Mouse (Mus musculus) megakaryocyte, embryonic 14.5 days (primary cell): Measurements from ENCODE around the gene Eya2. TPM values are rescaled to one million over a fixed set of nuclear protein-coding genes. Genes with fewer than 3 reads are reported as not detected.

Experiments
- H3K27me3 ChIP-seq: replicated peaks from 2 replicates; pipeline ENCODE3; 2012; ENCODE audit warnings: inconsistent platforms
- H3K36me3 ChIP-seq: replicated peaks from 2 replicates; pipeline ENCODE3; 2012; ENCODE audit warnings: low read length, inconsistent platforms, mixed read lengths
- H3K4me1 ChIP-seq: 2 replicates; pipeline ENCODE4 v1.6.1; 2012; ENCODE audit warnings: inconsistent platforms
- H3K4me3 ChIP-seq: replicated peaks from 2 replicates; pipeline ENCODE3; 2012; ENCODE audit warnings: moderate library complexity, mild to moderate bottlenecking, inconsistent platforms
- H3K9me3 ChIP-seq: 2 replicates; pipeline ENCODE4 v1.6.1; 2012; ENCODE audit warnings: inconsistent platforms
- FLI1 ChIP-seq: IDR thresholded peaks from 2 replicates; pipeline ENCODE4 v1.6.1; 2012; ENCODE audit warnings: low read length, inconsistent platforms, mixed read lengths
- GATA1 ChIP-seq: IDR thresholded peaks from 3 replicates; pipeline ENCODE4 v1.6.1; 2012; ENCODE audit warnings: mixed read lengths, low read length, inconsistent platforms, borderline replicate concordance
- polyA plus RNA-seq: library from polyadenylated mRNA; stranded (reverse); fragments of >175 nt; gene quantifications from 2 replicates; pipeline ENCODE4 v1.2.3, GENCODE M21; 2012; ENCODE audit warnings: low replicate concordance; ENCODE audit not compliant: insufficient read depth

Gene Eya2
- polyA plus RNA-seq, 1 experiment, result 16.3 TPM

DNA sequence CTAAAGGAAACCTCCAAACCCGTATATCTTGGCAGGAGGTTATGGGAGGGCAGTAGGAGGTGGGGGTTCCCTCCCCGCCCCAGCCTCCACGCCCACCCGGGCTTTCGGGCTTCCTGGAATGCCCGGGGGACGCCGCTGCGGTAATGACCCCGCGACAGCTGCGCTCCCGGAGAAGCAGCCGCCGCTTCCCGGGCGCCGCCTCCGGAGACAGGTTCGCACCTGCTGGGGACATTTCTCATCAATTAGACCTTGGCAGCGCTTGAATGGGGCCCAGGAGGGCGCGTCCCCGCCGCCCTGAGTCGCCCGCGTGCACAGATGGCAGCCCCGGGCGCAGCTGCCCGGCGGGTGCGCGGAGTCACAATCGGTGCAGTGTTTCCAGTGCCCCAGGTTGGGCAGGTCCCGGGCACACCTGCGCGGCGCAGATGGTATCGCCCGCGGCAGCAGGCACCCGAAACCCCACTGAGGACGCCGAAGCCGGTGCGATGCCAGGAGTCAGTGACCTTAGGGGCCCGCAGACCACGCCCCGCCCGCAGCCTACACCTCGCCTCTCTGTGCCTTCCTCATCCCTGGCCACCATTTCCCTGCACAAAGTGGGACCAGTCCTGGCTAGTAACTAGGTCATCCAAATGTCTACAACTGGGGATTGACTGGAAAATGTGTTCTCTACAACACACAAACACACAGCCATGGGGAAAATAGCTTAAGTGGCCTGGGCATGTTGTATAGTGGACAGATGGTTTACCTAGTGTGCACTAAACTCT is 31.4 kb upstream of the Eya2 start:
- H3K4me1 ChIP-seq, result peaks cover 10% of the 10 kb centered on the region
- no peaks in the 10 kb centered on the region for H3K36me3 ChIP-seq
- no peaks in the 10 kb centered on the region for H3K9me3 ChIP-seq
- TF ChIP-seq FLI1, result no peak
- no peak for TF ChIP-seq GATA1
- H3K4me3 ChIP-seq, result peak overlapping the region; percentile 81
- peaks cover 78% of the 10 kb centered on the region for H3K27me3 ChIP-seq

DNA sequence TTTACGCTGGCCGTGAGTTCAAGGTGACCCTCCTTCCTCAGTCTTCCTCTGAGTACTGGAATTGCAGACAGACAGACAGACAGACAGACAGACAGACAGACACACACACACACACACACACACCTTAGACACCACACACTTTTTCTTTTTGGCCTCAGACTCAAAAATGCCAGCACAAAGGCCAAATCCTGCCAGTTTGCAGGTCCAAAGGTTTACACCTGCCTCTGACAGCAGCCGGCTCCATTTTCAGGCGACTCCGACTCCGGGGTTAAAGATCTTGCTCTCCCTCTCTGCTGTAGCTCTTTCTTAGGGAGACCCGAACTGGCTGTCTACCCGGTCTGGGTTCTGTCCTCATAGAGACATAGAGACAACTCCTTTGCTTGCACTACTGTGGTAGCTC is 30.7 kb upstream of the Eya2 start:
- Histone ChIP-seq H3K36me3 (no peaks in the 10 kb centered on the region), H3K9me3 (no peaks in the 10 kb centered on the region), H3K4me3 (no peak overlapping the region), H3K27me3 (peaks cover 77% of the 10 kb centered on the region), H3K4me1 (peaks cover 10% of the 10 kb centered on the region)
- no peak for TF ChIP-seq FLI1
- no peak for TF ChIP-seq GATA1

DNA sequence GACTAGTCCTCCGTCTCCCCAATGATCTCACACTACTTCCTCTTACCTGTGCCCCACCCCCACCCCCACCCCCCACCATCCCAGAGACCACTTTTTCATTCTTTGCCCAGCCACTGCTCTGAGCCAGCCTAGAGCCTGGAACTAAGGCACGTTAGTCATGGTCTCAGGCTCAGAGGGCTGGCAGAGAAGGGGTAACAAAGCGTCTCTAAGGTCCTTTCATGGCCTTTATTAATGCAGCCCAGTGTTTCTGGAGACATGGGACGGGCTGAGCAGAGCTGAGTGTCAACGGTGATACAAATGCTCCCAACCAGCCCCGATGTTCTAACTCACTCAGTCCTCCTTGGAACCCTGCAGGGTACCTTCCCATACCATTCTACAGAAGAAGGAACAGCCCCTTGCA is 30.2 kb upstream of the Eya2 start:
- Histone ChIP-seq H3K4me3 (no peak overlapping the region), H3K36me3 (no peaks in the 10 kb centered on the region), H3K4me1 (peaks cover 10% of the 10 kb centered on the region), H3K9me3 (no peaks in the 10 kb centered on the region), H3K27me3 (peaks cover 76% of the 10 kb centered on the region)
- TF ChIP-seq FLI1, result no peak
- TF ChIP-seq GATA1, result no peak

DNA sequence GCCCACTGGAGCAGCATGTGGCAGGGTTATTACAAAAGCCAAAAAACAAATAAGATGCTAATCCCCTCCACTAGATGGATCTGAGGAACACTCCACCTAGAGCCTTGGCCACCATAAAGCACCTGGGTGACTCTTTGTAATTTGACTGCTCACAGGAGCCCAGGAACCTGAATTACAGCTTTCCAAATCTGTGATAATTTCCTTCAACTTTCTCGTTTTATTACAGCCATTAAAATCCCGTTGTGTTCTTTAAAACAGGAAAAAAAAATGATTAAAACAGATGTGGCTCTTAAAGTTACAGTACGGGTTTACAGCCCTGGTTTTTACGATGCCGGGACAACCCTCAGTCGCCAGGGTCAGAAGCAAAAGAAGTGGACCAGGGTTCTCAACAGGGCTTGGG is 27.9 kb upstream of the Eya2 start:
- no peak overlapping the region for H3K4me3 ChIP-seq
- TF ChIP-seq FLI1 (no peak), GATA1 (no peak)
- H3K27me3 ChIP-seq, result peaks cover 66% of the 10 kb centered on the region
- no peaks in the 10 kb centered on the region for H3K36me3 ChIP-seq
- H3K9me3 ChIP-seq, result no peaks in the 10 kb centered on the region
- peaks cover 10% of the 10 kb centered on the region for H3K4me1 ChIP-seq

DNA sequence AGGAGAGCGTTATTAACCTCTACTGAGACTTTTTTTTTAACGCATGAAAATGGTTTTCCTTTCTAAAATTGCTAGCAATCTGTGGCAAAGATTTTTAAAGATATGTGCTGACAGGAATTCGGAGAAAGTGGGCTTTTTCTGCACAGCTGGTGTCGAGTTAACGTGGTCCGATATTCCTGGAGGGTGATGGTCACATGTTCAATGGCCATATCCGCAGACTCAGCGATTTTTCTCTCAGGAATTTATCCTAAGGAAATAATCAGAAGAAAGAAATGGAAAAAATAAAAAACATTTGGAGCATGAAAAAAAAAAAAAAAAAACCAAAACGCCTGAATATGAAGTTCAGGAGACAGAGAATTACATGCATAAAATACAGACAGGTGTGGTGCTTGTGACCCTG is 27.0 kb upstream of the Eya2 start:
- TF ChIP-seq GATA1 (no peak), FLI1 (no peak)
- peaks cover 10% of the 10 kb centered on the region for H3K4me1 ChIP-seq
- H3K9me3 ChIP-seq, result no peaks in the 10 kb centered on the region
- peaks cover 64% of the 10 kb centered on the region for H3K27me3 ChIP-seq
- no peaks in the 10 kb centered on the region for H3K36me3 ChIP-seq
- no peak overlapping the region for H3K4me3 ChIP-seq

DNA sequence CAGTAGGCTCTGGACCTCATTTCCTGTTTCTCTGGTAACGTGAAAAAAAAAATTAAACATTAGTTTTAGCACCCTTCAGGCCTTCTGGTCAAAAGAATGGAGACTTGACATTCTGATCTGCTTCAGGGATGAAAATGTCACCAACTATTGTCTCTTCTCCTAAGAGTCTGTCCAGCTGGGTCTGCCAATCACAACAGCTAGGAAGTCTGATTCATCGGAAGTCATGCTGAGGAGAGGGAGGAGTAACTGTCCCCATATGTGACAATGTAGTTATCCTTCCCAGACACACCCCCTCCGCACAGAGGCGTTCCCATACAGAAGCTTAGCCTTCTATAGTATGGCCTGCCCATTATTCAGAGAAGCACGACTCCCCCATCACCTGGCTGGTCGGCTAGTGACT is 25.9 kb upstream of the Eya2 start:
- no peaks in the 10 kb centered on the region for H3K4me1 ChIP-seq
- no peaks in the 10 kb centered on the region for H3K9me3 ChIP-seq
- H3K4me3 ChIP-seq, result no peak overlapping the region
- TF ChIP-seq GATA1 (no peak), FLI1 (no peak)
- peaks cover 64% of the 10 kb centered on the region for H3K27me3 ChIP-seq
- H3K36me3 ChIP-seq, result no peaks in the 10 kb centered on the region

DNA sequence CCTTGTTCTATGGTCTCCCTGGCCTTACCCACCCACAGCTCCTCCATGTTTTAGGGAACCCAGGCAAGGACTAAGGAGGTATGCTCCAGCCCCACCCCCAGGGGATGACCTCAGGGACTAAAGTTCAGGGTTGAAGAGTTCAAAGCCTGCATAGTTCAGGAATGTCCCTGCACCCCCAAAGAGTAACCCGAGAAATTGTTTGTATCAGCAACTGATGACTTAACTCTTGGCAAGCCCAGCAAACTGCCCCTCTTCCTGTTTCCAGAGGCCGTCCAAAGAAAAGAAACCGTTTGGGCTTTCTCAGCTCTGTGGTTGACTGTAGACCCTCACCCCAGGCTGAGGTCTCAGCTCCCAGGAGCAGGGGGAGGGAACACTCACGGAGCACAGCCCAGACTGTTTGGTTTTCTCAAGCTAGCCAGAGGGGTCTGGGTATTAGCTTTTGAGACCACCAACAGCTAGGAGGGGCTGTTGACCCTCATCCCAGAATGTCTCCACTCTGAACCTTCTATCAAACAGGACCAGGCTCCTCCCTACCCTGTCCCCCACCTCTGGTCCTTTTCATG is 23.5 kb upstream of the Eya2 start:
- no peaks in the 10 kb centered on the region for H3K36me3 ChIP-seq
- H3K9me3 ChIP-seq, result 0 out of 2 replicates have a peak, but pooled peaks cover 3% of the 10 kb centered on the region
- TF ChIP-seq FLI1, result no peak
- no peak for TF ChIP-seq GATA1
- no peak overlapping the region for H3K4me3 ChIP-seq
- H3K27me3 ChIP-seq, result peaks cover 50% of the 10 kb centered on the region
- H3K4me1 ChIP-seq, result no peaks in the 10 kb centered on the region

DNA sequence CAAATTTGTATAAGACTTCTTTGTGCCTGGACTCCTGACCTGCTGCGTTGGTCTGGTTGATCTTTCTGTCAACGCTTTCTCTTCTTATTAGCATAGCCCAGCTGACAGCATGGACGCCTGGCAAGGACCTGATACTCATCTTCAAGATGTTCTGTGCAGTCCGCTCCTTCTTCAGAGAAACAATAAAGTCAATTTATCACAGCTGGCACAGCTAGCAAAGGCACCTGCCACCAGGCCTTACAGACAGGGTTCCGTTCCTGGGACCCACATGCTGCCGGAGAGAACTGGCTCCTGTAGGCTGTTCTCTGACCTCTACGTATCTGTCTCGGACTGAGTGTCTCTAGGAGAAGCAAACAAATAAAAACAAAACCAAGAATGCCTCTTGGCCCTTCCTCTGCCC is 11.8 kb upstream of the Eya2 start:
- Histone ChIP-seq H3K4me1 (peaks cover 3% of the 10 kb centered on the region; the same call in 1 of the 2 replicates), H3K4me3 (no peak overlapping the region), H3K27me3 (peaks cover 52% of the 10 kb centered on the region), H3K36me3 (no peaks in the 10 kb centered on the region), H3K9me3 (peaks cover 17% of the 10 kb centered on the region; the same call in 1 of the 2 replicates)
- TF ChIP-seq GATA1 (no peak), FLI1 (no peak)

DNA sequence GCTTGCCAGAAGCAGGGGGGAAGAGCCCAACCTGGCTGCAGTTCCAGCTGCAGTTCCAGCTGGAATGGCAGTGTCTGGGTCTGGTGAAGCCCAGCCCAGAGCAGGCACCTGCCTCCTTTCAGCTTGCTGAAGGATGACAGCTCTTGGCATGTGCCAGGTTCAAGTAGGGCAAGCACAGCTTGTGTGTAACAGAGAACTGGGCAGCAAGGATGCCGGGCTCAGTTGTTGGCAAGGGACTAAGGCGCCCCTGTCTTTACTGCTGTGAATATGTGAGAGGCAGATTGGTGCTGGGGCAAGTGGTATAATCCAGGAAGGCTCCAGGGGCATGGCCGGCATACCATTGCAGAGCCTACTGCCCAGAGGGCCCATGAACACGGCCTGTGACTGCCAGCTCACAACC is 11.3 kb upstream of the Eya2 start:
- Histone ChIP-seq H3K9me3 (0 out of 2 replicates have a peak, but pooled peaks cover 12% of the 10 kb centered on the region), H3K27me3 (peaks cover 53% of the 10 kb centered on the region), H3K4me3 (no peak overlapping the region), H3K36me3 (no peaks in the 10 kb centered on the region), H3K4me1 (peaks cover 3% of the 10 kb centered on the region; the same call in 1 of the 2 replicates)
- TF ChIP-seq GATA1 (no peak), FLI1 (no peak)

DNA sequence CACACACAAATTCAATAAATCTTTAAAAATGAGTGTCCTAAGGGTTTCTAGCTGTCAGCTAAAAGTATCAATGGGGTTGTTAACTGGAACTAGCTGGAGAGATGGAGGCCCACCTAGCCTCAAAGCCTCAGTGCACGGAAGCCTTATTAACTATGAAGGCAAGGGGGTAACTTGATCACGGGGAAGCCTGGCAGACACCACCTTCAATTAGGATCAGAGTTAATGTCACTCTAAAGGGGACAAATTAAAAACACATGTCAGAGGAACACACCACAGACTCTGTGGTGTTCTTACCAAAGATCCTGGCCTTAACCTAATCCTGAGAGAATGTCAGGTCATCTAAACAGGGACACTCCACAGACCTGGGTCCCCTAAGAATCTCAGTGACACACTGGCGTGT is 10.3 kb upstream of the Eya2 start:
- Histone ChIP-seq H3K9me3 (0 out of 2 replicates have a peak, but pooled peaks cover 10% of the 10 kb centered on the region), H3K27me3 (peaks cover 48% of the 10 kb centered on the region), H3K36me3 (no peaks in the 10 kb centered on the region), H3K4me3 (no peak overlapping the region), H3K4me1 (peaks cover 3% of the 10 kb centered on the region; the same call in 1 of the 2 replicates)
- TF ChIP-seq FLI1, result no peak
- no peak for TF ChIP-seq GATA1
